Mouse (Mus musculus) cerebellum, postnatal 10 days (tissue): ENCODE measurements around the gene Mief1.
A peak's percentile ranks its signal among the peaks of the same experiment; 100 is the strongest.

Source experiments
- DNase-seq, 2 experiments: peaks; one replicate each; pipeline ENCODE4 v3.0.0; 2021; ENCODE audit warnings: mixed read lengths in 2 of 2

Gene Mief1

GRCm38 (mm10) chr15:80228071-80228800, 5.6 kb upstream of the Mief1 start:
- DNase-seq, result peak; percentile 82 to 83

GRCm38 (mm10) chr15:80232331-80232730, 1.5 kb upstream of the Mief1 start:
- no peak for DNase-seq

GRCm38 (mm10) chr15:80233053-80233452, 765 bp upstream of the Mief1 start:
- DNase-seq, result no peak

DNA sequence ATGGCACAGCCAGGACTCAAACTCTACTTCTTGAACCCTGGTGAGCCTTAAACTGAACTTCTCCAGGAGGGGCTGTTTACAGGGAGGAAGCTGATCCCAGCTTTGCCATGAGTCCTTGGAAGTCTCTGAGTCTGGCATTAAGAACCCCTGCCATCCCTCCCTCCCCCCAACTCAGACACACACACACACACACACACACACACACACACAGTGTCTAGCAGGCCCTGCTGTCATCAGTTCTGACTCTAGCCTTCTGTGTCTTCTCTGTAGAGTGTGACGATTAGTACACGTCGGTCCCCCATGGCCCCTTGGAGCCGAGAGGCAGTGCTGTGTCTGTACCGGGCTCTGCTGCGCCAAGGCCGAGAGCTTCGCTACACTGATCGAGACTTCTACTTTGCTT, 1.7 kb downstream of the Mief1 start, which contains the start of gene AC140267.1:
TSS of gene AC140267.1 (plus strand) at position 301 of the 400 bp plus-strand sequence.
- DNase-seq, result no peak

DNA sequence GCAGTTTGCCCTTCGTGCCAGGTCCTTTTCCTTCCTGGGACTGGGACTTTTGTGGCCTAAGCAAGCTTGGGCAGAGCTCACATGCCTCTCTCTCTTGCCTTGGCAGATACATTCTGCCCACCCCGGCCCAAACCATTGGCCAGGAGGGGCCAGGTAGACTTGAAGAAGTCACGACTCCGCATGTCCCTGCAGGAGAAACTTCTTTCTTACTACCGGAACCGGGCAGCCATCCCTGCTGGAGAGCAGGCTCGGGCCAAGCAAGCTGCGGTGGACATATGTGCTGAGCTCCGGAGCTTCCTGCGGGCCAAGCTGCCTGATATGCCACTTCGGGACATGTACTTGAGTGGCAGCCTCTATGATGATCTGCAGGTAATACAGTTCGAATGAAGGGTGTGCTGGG, 14.3 kb downstream of the Mief1 start:
- DNase-seq, result no peak

GRCm38 (mm10) chr15:80248596-80248995, 14.8 kb downstream of the Mief1 start:
- no peak for DNase-seq

DNA sequence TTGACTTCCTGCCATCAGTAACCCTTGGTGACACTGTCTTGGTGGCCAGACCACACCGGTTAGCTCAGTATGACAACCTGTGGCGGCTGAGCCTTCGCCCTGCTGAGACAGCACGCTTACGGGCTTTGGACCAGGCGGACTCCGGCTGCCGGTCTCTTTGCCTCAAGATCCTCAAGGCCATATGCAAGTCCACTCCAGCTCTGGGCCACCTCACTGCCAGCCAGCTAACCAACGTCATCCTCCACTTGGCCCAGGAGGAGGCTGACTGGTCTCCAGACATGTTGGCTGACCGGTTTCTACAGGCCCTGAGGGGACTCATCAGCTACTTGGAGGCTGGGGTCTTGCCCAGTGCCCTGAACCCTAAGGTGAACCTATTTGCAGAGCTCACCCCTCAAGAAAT, 15.9 kb downstream of the Mief1 start:
- no peak for DNase-seq

- DNase-seq, result no peak
These were observed 16.8 kb downstream of the Mief1 start for GRCm38 (mm10) chr15:80250586-80250985.

DNA sequence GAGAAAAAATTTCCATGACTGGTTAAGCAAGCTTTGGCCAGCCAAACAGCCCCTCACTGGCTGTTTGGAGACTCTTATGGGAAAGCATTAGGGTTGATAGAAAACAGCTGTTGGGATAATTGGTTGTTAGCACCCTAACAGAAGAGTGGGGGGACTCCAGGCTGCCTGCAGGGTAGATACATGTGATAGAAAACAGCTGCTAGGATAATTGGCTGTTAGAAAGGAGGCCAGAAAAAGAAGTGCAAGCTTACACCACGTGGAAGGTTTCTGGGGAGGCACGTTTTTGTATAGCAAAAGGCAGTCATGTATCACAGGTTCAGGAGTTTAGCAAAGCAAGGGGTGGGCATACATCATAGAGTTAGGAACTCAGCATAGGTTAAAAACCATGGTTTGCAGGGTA, 19.7 kb downstream of the Mief1 start:
- DNase-seq, result no peak

- peak in 1 of 2 experiments; percentile 57 for DNase-seq
These were observed 20.4 kb downstream of the Mief1 start for GRCm38 (mm10) chr15:80254207-80254606.

DNA sequence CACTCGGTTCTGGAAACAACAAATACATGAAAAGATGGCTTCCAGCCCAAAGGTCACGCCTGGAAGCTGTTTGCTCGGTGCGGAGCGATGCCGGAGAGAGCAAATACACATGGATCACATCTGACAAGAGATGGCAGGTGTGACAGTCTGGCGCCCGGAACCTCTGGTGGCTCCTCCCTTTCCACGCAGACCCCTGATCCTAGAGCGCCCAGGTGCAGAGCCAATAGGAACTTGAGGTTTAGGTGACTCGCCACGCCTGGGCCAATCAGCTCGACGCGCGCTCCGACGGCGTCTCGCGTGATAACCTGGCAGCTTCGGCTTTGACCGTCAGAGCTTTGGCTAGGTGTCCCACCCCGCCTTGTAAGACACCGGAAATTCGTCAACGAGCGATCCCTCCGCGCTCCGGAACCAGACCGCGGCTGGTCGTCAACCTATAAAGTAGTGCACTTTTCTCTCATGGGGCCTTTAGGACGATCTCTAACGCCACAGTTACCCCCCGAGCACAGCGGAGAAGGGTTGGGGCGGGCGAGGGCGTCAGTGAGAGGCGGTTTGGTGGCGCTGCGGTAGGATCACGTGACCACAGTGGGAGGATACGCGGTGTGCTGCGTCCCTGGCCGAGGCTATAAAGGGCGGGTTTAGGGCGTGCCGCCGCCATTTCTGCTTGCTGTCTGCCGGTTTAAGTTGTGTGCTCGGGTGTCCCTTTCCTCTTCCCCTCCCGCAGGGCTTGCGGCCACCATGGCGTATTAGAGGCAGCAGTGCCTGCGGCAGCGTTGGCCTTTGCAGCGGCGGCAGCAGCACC, 21.2 kb downstream of the Mief1 start, which contains the start of gene Atf4:
TSS of gene Atf4 (plus strand) at position 338 of the 799 bp plus-strand sequence.
- peak; percentile 99 for DNase-seq

DNA sequence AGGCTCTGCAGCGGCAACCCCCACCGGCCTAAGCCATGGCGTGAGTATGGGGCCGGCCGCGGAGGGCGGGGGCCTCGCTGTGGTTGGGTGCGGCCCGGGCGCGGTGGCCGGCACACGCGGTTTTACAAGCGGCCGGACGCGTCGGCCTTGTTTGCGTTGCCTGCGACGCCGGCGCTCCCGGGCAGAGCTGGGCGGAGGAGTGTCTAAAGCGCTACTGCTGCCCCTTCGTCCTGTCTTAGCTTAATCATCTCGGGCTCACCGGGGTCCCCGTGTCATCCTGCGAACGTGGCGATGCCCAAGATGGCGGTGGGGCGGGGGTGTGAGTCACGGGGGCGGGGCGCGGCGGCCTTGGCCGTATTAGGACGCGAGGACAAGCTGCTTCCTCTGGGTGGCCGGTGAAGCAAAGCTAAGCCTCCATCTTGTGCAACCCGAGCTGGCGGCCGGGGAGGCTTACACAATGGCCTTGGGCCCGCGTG, 21.9 kb downstream of the Mief1 start:
- peak; percentile 93 to 94 for DNase-seq

GRCm38 (mm10) chr15:80256242-80256641, 22.4 kb downstream of the Mief1 start:
- peak in 1 of 2 experiments; percentile 37 for DNase-seq

- DNase-seq, result peak in 1 of 2 experiments; percentile 13
These were observed 23.1 kb downstream of the Mief1 start for GRCm38 (mm10) chr15:80256656-80257601.

- DNase-seq, result peak; percentile 65 to 80
These were observed 23.9 kb downstream of the Mief1 start for GRCm38 (mm10) chr15:80257602-80258239.

DNA sequence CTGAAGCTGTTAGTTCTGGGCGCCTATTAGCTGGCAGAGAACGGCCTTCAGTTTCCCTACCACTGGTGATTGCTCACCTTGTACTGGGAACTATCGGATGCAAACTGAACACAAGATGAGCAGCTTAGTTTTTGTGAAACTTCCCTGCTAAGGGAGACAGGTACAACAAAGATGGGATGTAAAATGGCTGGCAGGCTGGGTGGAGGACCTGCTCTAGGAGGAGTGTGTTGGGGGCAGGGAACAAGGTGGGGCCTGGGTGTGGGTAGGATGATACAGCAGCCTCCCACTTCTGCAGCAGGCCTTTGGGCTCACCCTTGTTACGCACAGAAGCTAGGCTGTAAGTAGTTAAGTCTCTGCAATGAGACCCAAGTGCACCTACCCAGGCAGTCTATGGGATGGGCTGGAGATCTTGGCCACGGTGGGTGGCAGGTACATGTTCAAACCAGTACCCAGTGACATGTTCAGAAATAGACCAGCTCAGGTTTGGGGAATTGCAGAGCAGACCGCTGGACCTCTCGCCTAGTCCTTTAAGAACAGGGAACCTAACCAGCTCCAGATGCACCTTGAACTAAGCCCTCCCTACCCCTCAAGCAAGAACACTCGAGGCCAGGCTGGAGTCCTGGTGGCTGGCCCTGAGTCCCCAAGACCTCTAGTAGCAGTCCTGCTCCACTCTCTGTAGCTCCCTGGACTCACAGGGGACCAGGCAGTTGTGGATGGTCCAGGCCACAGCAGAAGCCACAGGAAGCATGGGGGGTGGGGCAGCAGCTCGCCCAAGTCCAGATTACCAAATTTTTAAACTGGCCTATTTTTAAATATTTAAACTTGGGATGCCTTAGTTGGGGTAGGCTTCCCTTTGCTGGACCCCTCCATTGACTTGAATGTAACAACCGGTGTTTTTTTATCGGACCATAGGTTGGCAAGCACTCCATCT, 24.7 kb downstream of the Mief1 start:
- DNase-seq, result peak in 1 of 2 experiments; percentile 44

- no peak for DNase-seq
These were observed 25.7 kb downstream of the Mief1 start for GRCm38 (mm10) chr15:80259406-80260045.

- peak; percentile 94 to 95 for DNase-seq
These were observed 26.9 kb downstream of the Mief1 start for GRCm38 (mm10) chr15:80260677-80261076.

DNA sequence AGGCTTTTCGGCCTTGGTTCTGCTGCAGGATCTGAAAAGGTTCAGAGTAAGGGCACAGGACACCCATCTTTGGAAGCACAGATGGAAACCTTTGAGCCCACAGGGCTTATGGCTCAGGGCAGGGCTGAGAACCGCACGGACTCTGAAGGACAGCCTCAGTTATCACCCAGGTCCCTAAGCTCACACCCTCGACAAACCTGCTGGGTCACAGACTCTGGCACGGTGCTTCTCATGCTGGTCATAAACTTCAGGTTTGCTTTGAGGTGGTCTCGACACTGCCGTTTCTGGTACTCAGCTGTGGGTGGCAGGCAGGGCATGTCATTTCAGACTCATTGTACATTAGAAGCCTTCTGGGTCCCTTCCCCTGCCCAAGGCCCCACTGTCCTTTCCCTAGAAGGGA, 27.3 kb downstream of the Mief1 start:
- no peak for DNase-seq
